Mouse (Mus musculus): ENCODE data around the gene Atp5c1.

- no peak for TF ChIP-seq CTCF (IDR thresholded peaks at IDR 0.05; ENCODE audit: insufficient read depth, low read length)
- TF ChIP-seq POLR2A (IDR thresholded peaks at IDR 0.05; ENCODE audit: borderline replicate concordance, extremely low read depth, low read depth, low read length), result no peak
Measured at GRCm38 (mm10) chr2:10119276-10119675, 39.0 kb upstream of the Atp5c1 start.
